Mouse (Mus musculus) CD8-positive naive resting alpha-beta T cell, adult 2 months (primary cell): ENCODE results near the gene Cst6.
A peak's percentile ranks its signal among the peaks of the same experiment; 100 is the strongest.

Source experiments
- DNase-seq, 2 experiments: peaks; one replicate each; pipeline ENCODE4 v3.0.0; 2022; ENCODE audit warnings: low read depth in 2 of 2, low spot score in 2 of 2

The Cst6 gene

DNA sequence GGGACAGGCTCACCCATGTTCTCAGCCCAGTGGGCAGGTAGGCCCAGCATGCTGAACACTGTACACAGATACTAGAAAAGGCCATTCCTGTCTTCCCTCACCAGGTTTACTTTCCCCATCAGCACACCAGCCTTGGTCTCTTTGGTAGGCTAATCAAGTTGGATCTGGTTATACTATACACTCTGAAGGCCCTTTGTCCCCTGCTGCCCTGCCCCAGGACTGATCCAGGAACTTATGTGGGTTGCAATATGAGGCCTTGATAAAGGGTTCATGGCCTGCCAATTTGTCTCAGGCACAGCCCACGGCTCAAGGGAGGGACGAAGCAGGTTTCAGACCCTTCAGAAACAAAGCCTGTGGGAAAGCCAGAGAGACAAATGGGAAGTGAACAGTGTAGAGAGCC is 4.2 kb upstream of the Cst6 start:
- no peak for DNase-seq

DNA sequence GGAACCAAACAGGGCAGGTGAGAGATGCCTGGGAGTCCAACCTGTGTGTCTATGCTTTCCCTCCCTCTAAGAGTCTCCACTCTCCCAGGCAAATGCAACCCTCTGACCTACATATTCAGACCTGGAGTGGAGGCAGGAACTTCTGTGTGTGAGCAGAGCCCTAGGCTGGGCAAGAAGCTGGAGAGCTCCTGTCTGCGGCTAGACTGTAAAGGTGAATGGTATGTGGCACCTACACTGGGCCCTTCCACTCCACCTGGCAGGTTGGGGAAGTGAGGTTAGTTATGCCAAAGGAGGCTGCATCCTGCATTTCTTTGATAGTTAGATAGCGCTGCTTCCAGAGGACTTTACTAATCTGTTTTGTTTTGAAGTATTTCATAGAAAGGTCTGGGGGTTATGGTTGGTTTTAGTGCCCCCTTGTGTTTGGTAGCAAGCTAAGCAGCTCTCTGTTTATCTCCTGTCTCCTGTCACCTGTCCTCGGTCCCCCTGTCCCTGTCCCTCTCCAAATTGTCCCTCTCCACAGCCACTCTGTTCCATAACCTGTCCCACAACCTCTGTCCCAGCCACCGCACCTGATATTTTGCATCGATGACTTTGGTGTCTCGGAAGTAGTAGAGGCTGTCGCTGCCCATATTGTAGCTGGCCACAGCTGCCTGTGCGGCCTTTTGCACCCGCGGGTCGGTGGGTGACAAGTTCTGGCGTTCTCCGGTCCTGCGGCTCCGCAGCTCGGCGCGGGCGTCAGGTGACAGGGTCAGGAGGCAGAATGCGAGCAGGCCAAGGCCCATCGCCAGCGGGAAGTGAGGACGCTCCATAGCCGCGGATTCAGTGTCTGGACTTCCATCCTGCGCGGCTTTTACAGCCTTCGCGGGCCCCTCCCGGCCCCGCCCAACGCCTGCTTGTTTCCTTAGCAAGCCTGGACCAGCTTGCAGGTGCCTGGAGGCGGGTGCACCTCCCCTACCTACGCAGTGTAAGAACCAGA is 560 bp downstream of the Cst6 start:
- DNase-seq: peak in 1 of 2 experiments; percentile 37

DNA sequence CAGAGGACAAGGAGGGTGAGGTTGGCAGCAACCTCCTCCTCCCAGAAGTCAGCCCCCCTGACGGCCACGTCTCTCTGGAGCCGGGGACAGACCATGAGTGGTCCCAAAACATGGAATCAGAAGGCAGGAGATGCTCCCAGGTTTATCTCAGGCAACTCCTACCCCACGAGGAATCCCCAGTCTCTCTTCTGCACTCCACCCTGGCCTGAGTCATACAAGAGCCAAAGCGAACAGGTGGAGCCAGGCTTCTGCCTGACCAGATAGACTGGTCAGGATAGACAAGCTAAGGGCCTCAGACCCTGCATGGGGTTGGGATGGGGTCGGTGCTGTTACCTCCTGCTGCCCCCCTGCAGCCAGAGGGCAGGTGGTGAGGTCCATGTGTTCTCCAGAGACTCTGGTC is 1.3 kb downstream of the Cst6 start:
- no peak for DNase-seq

DNA sequence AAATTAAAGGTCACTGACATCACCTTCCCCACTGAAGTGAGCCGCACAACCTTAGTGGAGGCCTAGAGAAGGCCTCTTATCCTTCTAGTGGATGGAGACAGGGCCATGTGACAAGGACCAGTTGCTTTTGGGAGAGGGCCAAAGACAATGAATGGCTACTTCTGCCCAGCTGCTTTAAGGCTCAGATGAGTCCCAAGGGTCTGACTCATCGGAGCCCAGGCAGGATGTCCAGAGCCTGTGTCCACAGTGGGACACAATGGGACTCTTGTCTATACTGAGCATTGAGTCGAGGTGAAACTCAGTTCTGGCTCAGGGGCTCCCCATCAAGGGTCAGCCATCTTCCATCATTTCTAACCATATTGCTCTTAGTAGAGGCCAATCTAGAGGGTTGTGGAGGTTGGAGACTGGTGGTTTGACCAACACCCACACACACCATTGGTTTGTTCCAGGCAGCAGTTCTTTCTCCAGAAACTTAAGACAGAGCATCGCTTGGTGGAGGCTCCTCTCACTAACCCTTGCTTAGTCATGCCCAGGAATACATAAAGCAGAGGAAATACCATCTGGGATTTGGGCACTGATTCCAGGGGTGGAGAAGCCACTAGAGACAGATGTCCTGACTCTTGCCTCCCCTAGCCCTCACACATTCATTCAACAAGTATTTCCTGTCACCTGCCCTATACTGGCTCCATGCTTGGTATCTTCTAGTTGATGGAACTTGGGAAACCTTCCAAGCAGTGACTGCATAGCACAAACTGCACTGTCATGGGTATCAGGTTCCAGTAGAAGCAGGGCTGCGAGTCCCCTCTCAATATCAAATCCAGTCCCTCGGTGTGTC is 3.9 kb downstream of the Cst6 start:
- no peak for DNase-seq

DNA sequence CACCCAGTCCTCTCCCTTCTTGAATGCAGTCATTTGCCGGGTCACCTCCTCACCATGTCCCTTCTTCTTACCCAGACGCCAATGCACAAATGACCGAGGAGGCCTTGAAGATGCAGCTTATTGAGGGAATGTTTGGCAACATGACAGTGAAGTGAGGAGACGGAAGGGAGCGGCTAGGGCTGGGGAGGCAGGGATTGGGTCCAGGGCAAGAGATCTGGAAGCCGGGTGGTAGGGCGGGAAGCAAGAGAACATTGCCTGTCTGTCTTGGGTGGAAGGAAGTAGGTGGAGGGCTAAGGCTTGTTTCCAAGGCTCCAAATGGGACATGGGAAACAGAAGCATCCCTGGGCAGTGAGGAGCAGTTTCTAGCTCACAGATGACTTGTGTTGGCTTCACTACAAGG is 8.0 kb downstream of the Cst6 start:
- DNase-seq: no peak

DNA sequence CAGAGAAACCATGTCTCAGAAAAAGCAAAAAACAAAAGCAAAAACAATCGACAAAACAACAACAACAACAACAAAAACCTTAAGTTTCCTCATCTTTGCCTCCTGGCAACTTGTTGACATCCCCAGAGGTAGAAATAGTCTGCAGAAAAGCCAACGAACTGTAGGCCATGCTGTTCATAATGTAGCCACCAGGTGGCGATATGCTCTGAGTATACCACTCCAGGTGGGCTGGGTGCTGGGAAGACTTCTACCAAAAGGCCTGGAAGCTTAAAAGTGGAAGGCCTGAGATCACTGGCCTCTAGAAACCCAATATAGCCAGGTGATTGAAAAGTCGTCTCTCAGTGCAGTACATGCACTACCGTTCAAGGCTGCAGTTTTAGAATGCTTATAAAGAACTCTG is 11.4 kb downstream of the Cst6 start:
- DNase-seq: peak; percentile 66 to 76

DNA sequence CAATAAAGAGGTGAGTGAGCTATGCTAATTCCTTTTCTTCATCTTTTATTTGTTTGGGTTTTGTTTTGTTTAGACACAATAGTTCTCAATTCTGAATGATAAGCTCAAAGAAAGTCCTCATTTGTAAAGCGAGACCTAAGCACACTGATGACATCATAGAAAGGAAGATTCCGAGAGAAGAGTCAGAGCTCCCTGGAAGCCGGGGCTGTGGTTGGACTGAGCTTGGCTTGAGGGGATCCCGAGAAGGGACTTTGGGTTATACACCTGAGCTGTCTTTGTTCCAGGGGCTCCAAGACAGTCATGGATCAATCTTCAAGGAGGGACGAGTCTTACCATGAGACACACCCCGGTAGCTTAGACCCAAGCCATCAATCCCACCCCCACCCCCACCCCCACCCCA is 13.9 kb downstream of the Cst6 start, which contains the start of gene Catsper1:
Gene Catsper1, plus strand, starts transcription at position 301 of the 400 bp plus-strand sequence.
- no peak for DNase-seq

DNA sequence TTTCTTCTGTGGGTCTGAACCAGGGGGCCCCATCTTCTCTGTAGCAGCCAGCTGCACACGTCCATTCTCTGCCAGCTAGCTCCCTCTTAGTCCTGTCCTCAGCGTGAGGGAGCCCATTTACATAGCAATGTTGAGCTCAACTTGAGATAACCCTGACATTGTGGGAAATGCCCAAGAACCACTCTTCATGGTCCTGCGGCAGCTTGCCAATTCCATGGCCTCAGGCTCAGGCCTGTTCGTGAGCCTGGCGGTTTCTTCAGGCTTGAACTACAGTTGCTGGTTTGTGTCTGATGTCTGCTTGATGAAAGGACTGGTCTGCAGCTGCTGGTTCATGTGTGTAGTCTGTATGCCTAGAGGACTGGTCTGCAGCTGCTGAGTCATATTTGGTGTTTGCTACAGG is 14.6 kb downstream of the Cst6 start:
- no peak for DNase-seq

DNA sequence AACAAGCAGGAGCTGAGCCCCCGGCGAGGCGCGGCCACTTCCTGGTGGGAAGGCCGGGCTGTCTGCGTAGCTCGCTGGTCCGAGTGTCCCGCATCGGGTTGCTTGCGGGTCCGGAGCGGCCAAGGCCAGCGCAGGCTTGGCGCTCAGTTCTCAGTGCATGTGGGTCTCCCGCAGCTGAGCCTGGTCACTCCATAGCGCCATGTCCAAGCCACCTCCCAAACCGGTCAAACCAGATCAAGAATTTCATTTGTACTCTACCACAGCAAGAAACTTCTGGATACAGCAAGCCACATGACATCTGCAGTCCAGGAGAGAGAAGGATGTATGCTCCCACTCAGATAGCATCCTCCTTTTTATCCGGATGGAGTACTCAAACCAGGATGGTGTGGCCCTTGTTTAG is 21.4 kb downstream of the Cst6 start:
- DNase-seq: no peak

DNA sequence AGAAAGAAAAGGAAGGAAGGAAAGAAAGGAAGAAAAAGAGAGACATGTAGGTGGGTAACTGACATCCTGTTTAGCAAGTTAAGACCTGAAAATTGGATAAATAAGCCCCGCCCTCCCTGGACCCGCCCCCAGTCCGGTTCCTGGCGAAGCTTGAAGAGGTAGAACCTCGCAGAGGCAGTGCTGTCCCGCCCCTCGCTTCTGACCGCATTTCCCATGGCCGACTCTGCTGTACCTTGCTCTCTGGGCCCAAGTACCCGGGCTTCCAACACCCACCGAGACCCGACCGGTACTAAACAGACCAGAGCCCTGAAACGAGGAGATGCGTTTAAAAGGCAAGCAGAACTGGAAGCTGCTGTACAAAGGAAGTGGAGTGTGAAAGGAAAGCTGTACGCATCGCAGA is 25.6 kb downstream of the Cst6 start:
- DNase-seq: peak; percentile 16 to 39

DNA sequence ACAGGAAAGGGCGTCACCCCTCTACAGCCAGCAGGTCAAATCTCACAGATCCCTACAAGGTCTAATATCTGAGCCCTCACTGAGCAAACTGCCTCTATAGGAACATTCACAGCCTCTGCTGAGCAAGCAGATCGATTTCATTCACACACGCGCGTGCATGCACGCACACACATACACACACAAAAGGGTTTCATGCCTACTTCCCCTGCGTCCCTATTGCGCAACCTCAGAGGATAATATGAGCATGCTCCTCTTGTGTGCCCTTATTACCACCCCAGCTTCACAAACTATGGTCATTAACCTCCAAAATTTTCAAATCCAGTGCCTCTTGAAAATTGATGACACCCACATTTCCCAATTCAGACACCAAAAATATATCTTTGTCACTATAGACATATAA is 36.2 kb downstream of the Cst6 start:
- DNase-seq: no peak

DNA sequence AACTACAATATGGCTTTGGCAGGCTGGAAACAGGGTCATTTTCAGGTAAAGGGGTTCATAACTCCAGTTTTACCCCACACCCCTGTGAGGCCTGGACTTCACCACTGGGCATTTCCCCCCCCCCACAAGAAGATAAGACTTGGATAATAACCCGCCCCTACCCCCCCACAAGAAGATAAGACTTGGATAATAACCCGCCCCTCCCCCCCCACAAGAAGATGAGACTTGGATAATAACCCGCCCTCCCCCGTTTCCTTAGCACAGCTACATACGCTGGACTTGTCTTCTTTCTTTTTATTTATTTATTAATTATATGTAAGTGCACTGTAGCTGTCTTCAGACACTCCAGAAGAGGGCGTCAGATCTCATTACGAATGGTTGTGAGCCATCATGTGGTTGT is 40.3 kb downstream of the Cst6 start:
- DNase-seq: no peak

DNA sequence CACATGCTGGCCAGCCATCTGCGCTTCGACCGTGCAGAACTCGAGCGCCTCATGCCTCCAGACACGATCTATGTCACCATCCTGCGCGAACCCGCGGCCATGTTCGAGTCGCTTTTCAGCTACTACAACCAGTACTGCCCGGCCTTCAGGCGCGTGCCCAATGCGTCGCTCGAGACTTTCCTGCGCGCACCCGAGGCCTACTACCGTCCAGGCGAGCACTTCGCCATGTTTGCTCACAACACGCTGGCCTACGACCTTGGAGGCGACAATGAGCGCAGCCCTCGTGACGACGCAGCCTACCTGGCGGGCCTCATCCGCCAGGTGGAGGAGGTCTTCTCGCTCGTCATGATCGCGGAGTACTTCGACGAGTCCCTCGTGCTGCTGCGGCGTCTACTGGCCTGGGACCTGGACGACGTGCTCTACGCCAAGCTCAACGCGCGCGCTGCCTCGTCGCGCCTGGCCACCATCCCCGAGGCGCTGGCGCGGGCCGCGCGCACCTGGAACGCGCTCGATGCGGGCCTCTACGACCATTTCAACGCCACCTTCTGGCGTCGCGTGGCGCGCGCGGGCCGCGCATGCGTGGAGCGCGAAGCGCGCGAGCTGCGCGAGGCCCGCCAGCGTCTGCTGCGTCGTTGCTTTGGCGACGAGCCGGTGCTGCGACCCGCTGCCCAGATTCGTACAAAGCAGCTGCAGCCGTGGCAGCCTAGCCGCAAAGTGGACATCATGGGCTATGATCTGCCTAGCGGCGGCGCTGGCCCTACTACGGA is 42.2 kb downstream of the Cst6 start:
- DNase-seq: no peak

DNA sequence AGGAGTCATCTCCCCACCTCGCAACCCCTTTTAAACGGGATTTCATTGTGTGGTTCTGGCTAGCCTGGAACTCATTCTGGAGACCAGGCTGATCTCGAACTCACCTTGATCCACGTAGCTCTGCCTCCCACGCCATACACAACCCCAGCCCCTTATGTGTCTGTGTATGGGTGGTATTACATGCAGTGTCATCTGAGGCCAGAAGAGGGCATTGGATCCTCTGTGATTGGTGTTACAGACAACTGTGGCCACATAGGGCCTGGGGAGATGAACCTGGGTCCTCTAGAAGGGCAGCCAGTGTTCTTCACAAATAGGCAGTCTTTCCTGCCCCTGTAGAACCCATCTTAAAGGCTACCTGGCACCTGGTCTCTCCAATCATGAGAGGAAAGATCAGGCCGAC is 43.1 kb downstream of the Cst6 start:
- DNase-seq: no peak

DNA sequence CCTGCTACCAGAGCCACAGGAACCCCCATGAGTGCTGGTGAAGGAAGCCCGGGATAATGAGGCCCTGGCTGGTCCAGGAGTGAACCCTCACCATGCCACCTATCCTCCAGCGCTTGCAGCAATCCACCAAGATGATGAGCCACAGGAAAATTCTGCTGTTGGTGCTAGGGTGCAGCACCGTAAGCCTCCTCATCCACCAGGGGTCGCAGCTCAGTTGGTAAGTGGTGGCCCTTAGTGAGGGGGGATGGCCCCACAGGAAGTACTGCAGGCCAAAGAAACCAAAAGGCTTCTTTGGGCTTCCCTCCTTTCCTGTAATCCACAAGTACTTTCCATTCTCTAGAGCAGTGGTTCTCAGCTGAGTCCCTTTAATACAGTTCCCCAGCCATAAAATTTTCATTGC is 46.9 kb downstream of the Cst6 start:
- peak; percentile 69 to 77 for DNase-seq

DNA sequence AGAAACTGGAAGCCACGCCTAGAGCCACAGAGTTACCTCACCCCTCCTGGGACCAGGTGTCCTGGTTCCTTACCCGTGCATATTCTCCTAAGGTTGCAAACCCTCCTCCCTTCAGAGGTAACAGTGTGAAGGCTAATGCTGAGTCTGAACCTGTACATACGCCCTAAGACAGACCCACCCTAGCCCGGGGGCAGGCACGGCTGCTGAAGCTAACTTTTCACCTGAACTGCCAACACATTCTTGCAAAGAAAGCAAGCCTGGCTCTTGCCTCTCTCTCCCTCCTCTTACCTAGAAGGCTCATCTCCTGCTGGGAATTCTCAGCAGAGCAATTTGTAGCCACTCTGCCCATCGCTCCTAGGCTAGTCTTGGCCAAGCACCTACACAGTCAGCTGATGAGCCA is 48.8 kb downstream of the Cst6 start:
- DNase-seq: no peak

DNA sequence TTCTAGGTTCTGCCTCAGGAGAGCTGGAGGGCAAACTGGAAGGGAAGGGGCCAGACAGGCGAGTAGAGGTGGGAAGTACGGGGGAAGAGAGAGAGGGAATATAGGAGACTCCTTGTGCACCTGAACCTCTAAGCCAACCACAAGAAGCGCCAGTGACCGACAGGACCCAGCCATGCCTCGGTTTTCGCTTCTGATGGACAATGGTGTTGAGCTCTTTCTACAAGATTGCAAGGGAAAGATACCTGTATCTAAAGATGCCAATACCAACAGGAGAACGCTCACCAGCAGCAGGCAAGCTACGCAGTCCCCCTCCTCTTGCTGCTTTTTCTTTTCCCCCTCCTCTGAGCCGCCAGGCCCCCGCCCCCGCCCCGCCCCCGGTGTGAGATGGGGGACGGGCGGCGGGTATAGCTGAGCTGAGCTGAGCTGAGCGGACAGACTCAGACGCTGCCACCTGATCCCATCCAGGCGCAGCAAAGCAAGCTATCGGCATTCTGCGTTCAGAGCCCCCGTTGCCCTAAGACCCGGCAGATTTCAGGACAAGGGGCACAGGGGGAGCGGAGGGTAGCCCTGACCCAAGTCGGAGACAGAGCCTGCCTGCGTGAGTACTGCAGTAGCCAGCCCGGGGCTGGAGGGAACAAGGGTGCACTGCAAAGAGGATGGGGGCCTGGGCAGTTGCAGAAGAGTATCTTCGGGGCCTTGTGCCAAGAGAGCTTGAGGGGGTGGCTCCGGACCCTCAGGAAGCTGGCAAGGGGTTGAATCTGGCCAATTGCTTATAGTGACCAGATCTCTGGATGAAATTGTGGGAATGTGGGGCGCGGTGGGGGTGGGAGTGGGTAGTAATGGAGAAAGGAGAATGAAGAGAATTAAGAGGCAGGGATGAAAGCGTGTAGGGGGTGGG is 51.2 kb downstream of the Cst6 start, which contains the start of gene Gal3st3:
Gene Gal3st3, plus strand, starts transcription at position 429 of the 898 bp plus-strand sequence.
- DNase-seq: no peak

DNA sequence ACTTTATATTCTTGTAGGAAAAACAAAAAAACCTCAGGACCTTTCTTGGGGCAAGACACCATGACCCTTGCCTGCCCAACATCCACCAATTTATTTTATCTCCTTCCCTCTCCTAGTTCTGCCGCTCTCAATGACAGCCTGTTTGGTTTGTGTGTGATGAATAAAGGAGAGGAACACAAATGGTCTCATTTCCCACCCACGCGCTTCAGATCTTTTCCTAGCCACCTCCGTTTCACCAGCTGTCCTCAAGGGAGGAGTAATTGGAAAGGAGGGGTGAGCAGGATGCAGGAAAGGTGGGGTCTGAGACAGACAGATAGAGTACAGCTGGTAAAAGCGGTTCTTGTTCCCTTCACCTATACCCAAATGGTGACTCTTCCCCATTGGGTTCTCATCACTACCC is 52.7 kb downstream of the Cst6 start:
- DNase-seq: no peak

DNA sequence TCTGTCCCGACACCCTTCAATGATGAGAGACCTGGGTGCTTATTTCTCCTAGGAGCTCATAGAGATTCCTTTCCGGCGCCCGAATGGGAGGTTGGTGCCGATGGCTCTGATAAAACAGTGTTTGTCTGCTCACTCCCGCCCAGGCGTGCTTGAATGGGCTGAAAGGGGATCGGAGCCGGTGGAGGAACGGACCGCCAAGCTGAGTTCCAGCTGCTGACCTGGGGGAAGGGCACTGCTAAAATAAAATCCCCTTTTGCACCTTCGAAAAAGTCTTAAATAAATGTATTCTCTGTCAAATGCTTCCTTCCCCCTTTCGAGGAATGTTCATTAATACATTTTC is 53.7 kb downstream of the Cst6 start:
- no peak for DNase-seq

DNA sequence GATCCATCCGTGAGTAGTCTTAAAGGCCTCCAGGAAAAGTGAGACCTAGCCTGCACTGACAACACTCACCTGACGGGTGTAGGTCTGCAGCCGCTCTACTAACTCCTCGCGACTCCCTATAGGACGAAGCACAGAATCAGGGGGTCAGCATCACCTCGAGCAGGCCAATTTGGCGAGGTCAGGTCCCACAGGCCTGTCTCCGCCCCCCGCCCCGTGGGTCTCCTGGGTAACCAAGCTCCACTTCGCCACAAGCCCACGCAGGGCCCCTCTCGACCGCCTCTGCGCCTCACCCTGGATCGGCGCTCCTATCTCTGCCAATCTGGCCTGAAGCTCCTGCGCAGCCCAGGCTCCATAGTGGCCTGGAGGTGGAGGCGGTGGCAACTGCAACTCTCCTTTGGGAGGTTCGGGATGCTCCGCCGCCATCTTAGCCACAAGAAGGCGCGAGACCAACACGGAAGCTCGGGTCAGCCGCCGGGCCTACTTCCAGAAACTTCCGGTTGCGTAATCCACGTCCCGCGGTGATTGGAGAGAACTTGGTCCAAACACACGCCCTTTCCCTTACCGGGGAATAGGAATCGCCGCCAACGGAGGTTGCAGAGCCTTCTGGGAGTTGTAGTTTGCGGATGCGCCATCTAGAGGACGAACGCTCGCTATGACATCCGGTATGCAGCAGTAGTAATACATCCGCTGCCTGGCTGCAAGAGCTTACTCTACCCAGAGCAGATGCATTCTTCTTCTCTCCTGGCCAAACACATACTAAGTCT is 54.2 kb downstream of the Cst6 start, which contains the start of gene Sf3b2:
Gene Sf3b2, minus strand, starts transcription at position 484 of the 764 bp plus-strand sequence.
- DNase-seq: peak; percentile 96
